Mouse (Mus musculus) stomach, postnatal 0 days (tissue): ENCODE data around the gene Pex12. TPM values are rescaled to one million over a fixed set of nuclear protein-coding genes. Genes with fewer than 3 reads are reported as not detected.
"Not testable (repeated sequence)": the region's sequence is repeated elsewhere in the genome, so short reads cannot be mapped to it uniquely, and the experiment has no call there.

Experiments
- ATAC-seq: fragments of 200-750 bp; cut with Nextera tagmentation; 2 replicates; pipeline ENCODE4 v1.8.0; 2017; ENCODE audit not compliant: low FRiP score, low TSS enrichment
- DNase-seq: peaks from one replicate; pipeline ENCODE4 v3.0.0-alpha.2; 2016; ENCODE audit warnings: low spot score
- H3K27ac ChIP-seq: fragments of 300-500 bp; sonication (generic); replicated peaks from 2 replicates; pipeline ENCODE4 v1.5.1; 2014; ENCODE audit warnings: mild to moderate bottlenecking, control low read depth
- H3K27me3 ChIP-seq: fragments of 300-500 bp; sonication (generic); 2 replicates; pipeline ENCODE4 v1.6.1; 2014; ENCODE audit warnings: low read length; ENCODE audit not compliant: control insufficient read depth, insufficient read depth
- H3K36me3 ChIP-seq: fragments of 300-500 bp; sonication (generic); 2 replicates; pipeline ENCODE4 v1.6.1; 2014; ENCODE audit warnings: low read length, mixed read lengths; ENCODE audit not compliant: control insufficient read depth, insufficient read depth
- H3K4me1 ChIP-seq: fragments of 300-500 bp; sonication (generic); replicated peaks from 2 replicates; pipeline ENCODE4 v1.6.1; 2014; ENCODE audit warnings: antibody characterized with exemption; ENCODE audit not compliant: control insufficient read depth, insufficient read depth
- H3K4me2 ChIP-seq: fragments of 300-500 bp; sonication (generic); replicated peaks from 2 replicates; pipeline ENCODE4 v1.6.1; 2014; ENCODE audit warnings: low read depth, mild to moderate bottlenecking, control low read depth, moderate library complexity
- H3K4me3 ChIP-seq: fragments of 300-500 bp; sonication (generic); 2 replicates; pipeline ENCODE4 v1.5.1; 2014; ENCODE audit warnings: low read depth, low read length, control low read depth
- H3K9ac ChIP-seq: fragments of 300-500 bp; sonication (generic); 2 replicates; pipeline ENCODE4 v1.6.1; 2014; ENCODE audit warnings: mild to moderate bottlenecking, low read length, control low read depth, mixed read lengths
- H3K9me3 ChIP-seq: fragments of 300-500 bp; sonication (generic); 2 replicates; pipeline ENCODE4 v1.6.1; 2016; ENCODE audit warnings: low read length; ENCODE audit not compliant: control insufficient read depth
- CTCF ChIP-seq: IDR thresholded peaks from 2 replicates; pipeline ENCODE4 v1.5.1; 2016; ENCODE audit warnings: antibody characterized with exemption, low read depth, mild to moderate bottlenecking, moderate library complexity
- EP300 ChIP-seq: optimal IDR thresholded peaks from 2 replicates; pipeline ENCODE3; 2016; ENCODE audit warnings: antibody characterized with exemption
- WGBS: fragments of 180-500 bp; shearing (Covaris S2); extraction: QIAGEN DNeasy Blood & Tissue Kit; methylation state at CpG from one replicate; pipeline ENCODE4 v1.1.7; 2014; 5-methylcytosine and 5-hydroxymethylcytosine counted together
- polyA plus RNA-seq: library from polyadenylated mRNA; unstranded; fragments of >200 nt; fragmentation: Nextera tagmentation; extraction: Ambion mirVana; gene quantifications from 2 replicates; pipeline ENCODE4 v1.2.1, GENCODE M21; 2015

Gene Pex12
- 9.1 and 10.1 TPM in 2 replicates for polyA plus RNA-seq

- peak within 1 kb of the TSS; percentile 73 for H3K27ac ChIP-seq
- peak; percentile 97 for DNase-seq
- TF ChIP-seq CTCF (no peak), EP300 (no peak)
- no peaks in the 10 kb centered on the region for H3K27me3 ChIP-seq
- peak within 1 kb of the TSS; percentile 61 for H3K9ac ChIP-seq
- ATAC-seq: peak; percentile 86
- H3K4me2 ChIP-seq: peak within 1 kb of the TSS; percentile 72
- H3K9me3 ChIP-seq: no peaks in the 10 kb centered on the region
- under 1% methylated on average over 51 of the region's 51 CpGs for WGBS
- peak within 1 kb of the TSS; percentile 50 for H3K4me3 ChIP-seq
- H3K4me1 ChIP-seq: 0 out of 2 replicates have a peak, but pooled peaks cover 2% of the 10 kb centered on the region
- H3K36me3 ChIP-seq: no peaks in the 10 kb centered on the region
Measured at GRCm38 (mm10) chr11:83302526-83303251, at the start of gene Pex12. Pex12 (minus strand) TSS chr11:83302586.

DNA sequence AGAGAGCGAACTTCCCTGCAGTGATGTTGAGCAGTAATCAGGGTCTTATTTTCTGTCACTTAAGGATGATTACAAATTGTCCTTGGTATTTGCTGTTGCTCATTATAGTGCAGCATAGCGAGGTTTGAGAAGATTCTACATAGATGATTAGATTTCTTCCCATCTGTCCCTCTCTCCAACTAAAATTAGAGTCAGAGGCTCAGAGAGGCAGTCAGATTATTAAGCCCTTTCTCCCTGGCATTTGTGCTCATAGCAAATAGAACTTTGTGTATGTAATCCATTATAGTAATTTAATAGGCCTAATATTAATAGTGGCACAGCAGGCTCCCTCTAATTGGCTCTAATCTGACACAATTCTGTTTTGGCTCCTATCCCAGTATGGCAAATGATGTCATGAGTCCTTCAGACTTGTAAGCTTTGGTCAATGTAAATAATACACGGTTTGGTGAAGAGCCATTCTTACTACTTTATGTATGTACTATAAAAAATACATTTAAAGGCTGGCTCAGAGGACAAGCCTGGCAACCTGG is 39.4 kb upstream of the Pex12 start:
- DNase-seq: no peak
- peaks cover 28% of the 10 kb centered on the region for H3K36me3 ChIP-seq
- ATAC-seq: no peak

GRCm38 (mm10) chr11:83339705-83340104 is 37.3 kb upstream of the Pex12 start:
- 66% methylated on average over 2 of the region's 2 CpGs for WGBS
- H3K4me2 ChIP-seq: no peak overlapping the region
- ATAC-seq (no peak), DNase-seq (no peak)
- H3K36me3 ChIP-seq: peaks cover 36% of the 10 kb centered on the region
- H3K4me3 ChIP-seq: no peak overlapping the region
- no peak overlapping the region for H3K9ac ChIP-seq
- H3K4me1 ChIP-seq: no peaks in the 10 kb centered on the region
- TF ChIP-seq EP300: no peak
- TF ChIP-seq CTCF: no peak
- no peaks in the 10 kb centered on the region for H3K9me3 ChIP-seq
- H3K27ac ChIP-seq: no peak overlapping the region
- H3K27me3 ChIP-seq: no peaks in the 10 kb centered on the region

More for the DNA sequence above, 39.4 kb upstream of the Pex12 start:
- no peak overlapping the region for H3K27ac ChIP-seq
- no peak overlapping the region for H3K9ac ChIP-seq
- WGBS: 78% methylated on average over 3 of the region's 3 CpGs
- no peak overlapping the region for H3K4me2 ChIP-seq
- no peaks in the 10 kb centered on the region for H3K27me3 ChIP-seq
- no peaks in the 10 kb centered on the region for H3K9me3 ChIP-seq
- no peaks in the 10 kb centered on the region for H3K4me1 ChIP-seq
- no peak overlapping the region for H3K4me3 ChIP-seq
- no peak for TF ChIP-seq EP300
- no peak for TF ChIP-seq CTCF

GRCm38 (mm10) chr11:83335826-83336225 is 33.4 kb upstream of the Pex12 start:
- Histone ChIP-seq H3K4me2 (no peak overlapping the region), H3K9ac (no peak overlapping the region), H3K27me3 (no peaks in the 10 kb centered on the region), H3K9me3 (no peaks in the 10 kb centered on the region), H3K4me3 (no peak overlapping the region), H3K4me1 (no peaks in the 10 kb centered on the region), H3K36me3 (peaks cover 27% of the 10 kb centered on the region), H3K27ac (no peak overlapping the region)
- no peak for DNase-seq
- TF ChIP-seq CTCF (no peak), EP300 (no peak)
- no peak for ATAC-seq
- WGBS: 89% methylated on average over 7 of the region's 7 CpGs

GRCm38 (mm10) chr11:83327427-83327826 is 25.0 kb upstream of the Pex12 start:
- TF ChIP-seq EP300 (no peak), CTCF (peak; percentile 78)
- Histone ChIP-seq H3K4me1 (no peaks in the 10 kb centered on the region), H3K9me3 (no peaks in the 10 kb centered on the region), H3K9ac (no peak overlapping the region), H3K4me3 (no peak overlapping the region), H3K4me2 (no peak overlapping the region), H3K27ac (no peak overlapping the region), H3K27me3 (no peaks in the 10 kb centered on the region), H3K36me3 (peaks cover 20% of the 10 kb centered on the region)
- no peak for ATAC-seq
- DNase-seq: peak; percentile 58
- 60% methylated on average over 3 of the region's 3 CpGs for WGBS

- H3K4me2 ChIP-seq, H3K27me3 ChIP-seq, H3K9me3 ChIP-seq, H3K9ac ChIP-seq, H3K27ac ChIP-seq, H3K4me3 ChIP-seq, ATAC-seq, DNase-seq, H3K4me1 ChIP-seq: not testable (repeated sequence)
- TF ChIP-seq CTCF: 0 out of 2 replicates have a peak, but pooled peaks have one; percentile 3
- 93% methylated on average over 3 of the region's 3 CpGs for WGBS
- H3K36me3 ChIP-seq: peaks cover 25% of the 10 kb centered on the region
Measured at GRCm38 (mm10) chr11:83326692-83327091, 24.3 kb upstream of the Pex12 start.
